16 mouse cellular contexts compared by ENCODE assay signal in genomic region chr4:106958117-106958516, GRCm38 (mm10). TPM values are rescaled to one million over a fixed set of nuclear protein-coding genes. Genes with fewer than 3 reads are reported as not detected.
A peak's percentile ranks its signal among the peaks of the same experiment; 100 is the strongest.
DNase-seq lines count a peak whose midpoint lies in the region; ATAC-seq lines count a peak whose summit lies in the region.
"Had no signal": no experiment of that assay in that cellular context is flagged by ENCODE, and none has a peak within 500 bp of the region (broad histone marks: within the 10 kb centered on the region; RNA-seq: fewer than 3 reads in every experiment).

No protein-coding gene starts in this region.

- H3K4me2 ChIP-seq in hindbrain, embryonic 12.5 days (replicated peaks) = no peak overlapping the region
- no peak overlapping the region for H3K4me2 ChIP-seq in hindbrain, embryonic 13.5 days
- H3K4me2 ChIP-seq: midbrain, embryonic 15.5 days had no signal

- H3K9me3 ChIP-seq in hindbrain, embryonic 12.5 days (replicated peaks) = no peaks in the 10 kb centered on the region
- H3K9me3 ChIP-seq in hindbrain, embryonic 13.5 days = no peaks in the 10 kb centered on the region
- H3K9me3 ChIP-seq: hindbrain, embryonic 10.5 days; midbrain, embryonic 15.5 days had no signal

- no peaks in the 10 kb centered on the region for H3K27me3 ChIP-seq in hindbrain, embryonic 12.5 days
- H3K27me3 ChIP-seq in hindbrain, embryonic 13.5 days = no peaks in the 10 kb centered on the region
- H3K27me3 ChIP-seq: midbrain, embryonic 15.5 days had no signal

- H3K36me3 ChIP-seq in hindbrain, embryonic 12.5 days = 0 out of 2 replicates have a peak, but pooled peaks cover 1% of the 10 kb centered on the region
- peaks cover 4% of the 10 kb centered on the region; the same call in 1 of the 2 replicates for H3K36me3 ChIP-seq in hindbrain, embryonic 13.5 days
- H3K36me3 ChIP-seq: midbrain, embryonic 15.5 days had no signal

- H3K4me1 ChIP-seq in hindbrain, embryonic 12.5 days = peaks cover 94% of the 10 kb centered on the region
- peaks cover 96% of the 10 kb centered on the region for H3K4me1 ChIP-seq in hindbrain, embryonic 13.5 days (replicated peaks)

- peak; percentile 31 for DNase-seq in 416B (ENCODE audit: low read depth)
- peak; percentile 64 for DNase-seq in T-cell, adult 2 months (ENCODE audit: low spot score)
- DNase-seq in neural tube, embryonic 10.5 days (ENCODE audit: extremely low spot score, low spot score) = no peak
- DNase-seq in adrenal gland, postnatal 25 days = no peak
- no peak for DNase-seq in cerebellum, postnatal 4 days (ENCODE audit: low spot score in 2 of 2)
- DNase-seq: adrenal gland, adult 2 months; cerebellum, adult 2 months; embryo, embryonic 11 days; gastrocnemius, postnatal 36 days; lung, adult 18-20 months; thymus, postnatal 4 days had no signal

- ATAC-seq in hindbrain, embryonic 12.5 days (ENCODE audit: low FRiP score) = no peak
- ATAC-seq in hindbrain, embryonic 13.5 days (ENCODE audit: low FRiP score) = no peak
- ATAC-seq in monocyte, adult 5-6 weeks (replicated peaks; ENCODE audit: insufficient number of reproducible peaks, low FRiP score, low TSS enrichment, poor library complexity, severe bottlenecking) = peak; percentile 43; the same call in 1 of the 2 replicates
- ATAC-seq: midbrain, embryonic 15.5 days had no signal

- H3K27ac ChIP-seq in hindbrain, embryonic 12.5 days = 0 out of 2 replicates have a peak overlapping the region, but pooled peaks have one; percentile 7
- no peak overlapping the region for H3K27ac ChIP-seq in hindbrain, embryonic 13.5 days

- no peak overlapping the region for H3K4me3 ChIP-seq in hindbrain, embryonic 12.5 days
- no peak overlapping the region for H3K4me3 ChIP-seq in hindbrain, embryonic 13.5 days
- H3K4me3 ChIP-seq: hindbrain, embryonic 10.5 days; midbrain, embryonic 15.5 days had no signal

- H3K9ac ChIP-seq in hindbrain, embryonic 12.5 days = no peak overlapping the region
- no peak overlapping the region for H3K9ac ChIP-seq in hindbrain, embryonic 13.5 days
- H3K9ac ChIP-seq: midbrain, embryonic 15.5 days had no signal

- WGBS in hindbrain, embryonic 12.5 days = 81% methylated on average over 2 of the region's 2 CpGs
- WGBS in hindbrain, embryonic 13.5 days = 92% methylated on average over 2 of the region's 2 CpGs

RNA-seq across cellular contexts. Expression of gene Ssbp3, which starts 47.6 kb away (rescaled TPM):
- 285 and 302 TPM in 2 replicates for polyA plus RNA-seq in hindbrain, embryonic 12.5 days (2016; fragmentation: Nextera tagmentation; extraction: Ambion mirVana)
- 179 and 180 TPM in 2 replicates for polyA plus RNA-seq in hindbrain, embryonic 13.5 days (2015; fragmentation: Nextera tagmentation; extraction: Ambion mirVana)
- 14.3 to 22.7 TPM (median 19.5 TPM) in 3 replicates for total RNA-seq in monocyte, adult 5-6 weeks (2017)
- 70.8 and 82.6 TPM in 2 replicates for total RNA-seq in adrenal gland, postnatal 25 days (2021)

Comparison
In these comparisons a context has a peak if more than half of its experiments do, and no peak if none do; other contexts are left out.
1. DNase-seq: peak in 416B (single experiment) and T-cell, adult 2 months (single experiment); none in neural tube, embryonic 10.5 days (single experiment), adrenal gland, postnatal 25 days (single experiment) and cerebellum, postnatal 4 days (0 of 2).